Mouse (Mus musculus): Measurements from ENCODE around the gene Zfp385c. TPM values are rescaled to one million over a fixed set of nuclear protein-coding genes. Genes with fewer than 3 reads are reported as not detected.
A peak's percentile ranks its signal among the peaks of the same experiment; 100 is the strongest.

Zfp385c gene
- polyA plus RNA-seq, 2 experiments: not detected

DNA sequence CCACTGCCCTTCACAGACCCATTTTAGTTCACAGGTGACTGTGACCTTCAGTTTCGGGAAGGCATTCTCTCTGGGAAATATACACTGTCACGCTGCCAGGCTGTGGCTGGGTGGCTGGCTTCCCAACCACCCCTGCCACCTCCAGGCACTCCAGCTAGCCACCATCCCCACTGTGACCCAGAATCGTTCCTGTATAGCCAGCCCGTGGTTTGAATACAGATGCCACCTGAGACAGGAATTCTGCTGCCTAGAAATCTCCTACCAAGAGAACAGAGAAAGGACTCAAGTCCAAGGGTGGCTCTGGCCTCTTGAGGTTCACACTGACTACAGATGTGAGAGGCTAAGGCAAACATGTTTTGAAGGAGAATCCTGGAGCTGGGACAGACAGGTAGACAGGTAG lies 26.6 kb upstream of the Zfp385c start:
- H3K36me3 ChIP-seq (replicated peaks; ENCODE audit: control insufficient read depth, insufficient read depth, low read depth): peaks cover 50% of the 10 kb centered on the region
- TF ChIP-seq CTCF (IDR thresholded peaks at IDR 0.05; ENCODE audit: low read depth): no peak
- TF ChIP-seq EP300 (IDR thresholded peaks at IDR 0.05; ENCODE audit: low read depth): no peak
- H3K9ac ChIP-seq (replicated peaks): no peak overlapping the region
- no peak overlapping the region for H3K4me3 ChIP-seq (ENCODE audit: insufficient read depth in 1 of 2, low read depth in 2 of 2, low read length in 2 of 2)
- 88% methylated on average over 4 of the region's 4 CpGs for WGBS (ENCODE audit: insufficient replicate concordance)
- H3K4me2 ChIP-seq (ENCODE audit: low read depth): no peak overlapping the region
- H3K27ac ChIP-seq: no peak overlapping the region
- H3K9me3 ChIP-seq (ENCODE audit: control insufficient read depth, low read length): no peaks in the 10 kb centered on the region
- DNase-seq (ENCODE audit: low read depth in 3 of 3, low spot score in 3 of 3) (no peak), ATAC-seq (ENCODE audit: insufficient read depth) (no peak)
- H3K4me1 ChIP-seq (replicated peaks; ENCODE audit: control insufficient read depth in 2 of 2, insufficient read depth in 2 of 2, low read length in 1 of 2): peaks cover 24 to 37% of the 10 kb centered on the region in 2 experiments
- H3K27me3 ChIP-seq (ENCODE audit: control insufficient read depth, insufficient read depth, low read length): no peaks in the 10 kb centered on the region

DNA sequence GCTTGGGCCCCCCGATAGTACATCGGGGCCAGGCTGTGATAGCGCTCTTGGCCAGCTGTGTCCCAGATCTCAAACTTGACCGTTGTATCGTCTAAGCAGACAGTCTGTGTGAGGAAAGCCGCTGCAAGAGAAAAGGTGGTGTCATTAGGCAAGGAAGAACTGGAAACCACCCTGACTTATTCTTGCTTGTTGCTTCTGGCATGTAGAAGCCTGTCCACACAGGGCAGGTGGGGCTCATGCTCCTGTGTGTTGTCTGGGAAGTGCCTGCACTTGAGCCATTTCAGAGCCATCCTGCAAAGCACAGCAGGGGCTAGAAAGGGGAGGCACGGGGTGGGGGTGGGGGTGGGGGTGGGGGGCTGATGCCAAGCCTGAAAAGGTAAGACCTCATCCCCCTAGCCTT lies 26.2 kb upstream of the Zfp385c start:
- H3K4me3 ChIP-seq (ENCODE audit: insufficient read depth in 1 of 2, low read depth in 2 of 2, low read length in 2 of 2): no peak overlapping the region
- H3K4me2 ChIP-seq (ENCODE audit: low read depth): no peak overlapping the region
- no peak overlapping the region for H3K9ac ChIP-seq (replicated peaks)
- DNase-seq (ENCODE audit: low read depth in 3 of 3, low spot score in 3 of 3) (no peak), ATAC-seq (ENCODE audit: insufficient read depth) (no peak)
- H3K27me3 ChIP-seq (ENCODE audit: control insufficient read depth, insufficient read depth, low read length): no peaks in the 10 kb centered on the region
- WGBS (ENCODE audit: insufficient replicate concordance): 87% methylated on average over 7 of the region's 7 CpGs
- no peak overlapping the region for H3K27ac ChIP-seq
- peaks cover 50% of the 10 kb centered on the region for H3K36me3 ChIP-seq (replicated peaks; ENCODE audit: control insufficient read depth, insufficient read depth, low read depth)
- H3K4me1 ChIP-seq (replicated peaks; ENCODE audit: control insufficient read depth in 2 of 2, insufficient read depth in 2 of 2, low read length in 1 of 2): peaks cover 28 to 40% of the 10 kb centered on the region in 2 experiments
- TF ChIP-seq EP300 (IDR thresholded peaks at IDR 0.05; ENCODE audit: low read depth) (no peak), CTCF (IDR thresholded peaks at IDR 0.05; ENCODE audit: low read depth) (no peak)
- no peaks in the 10 kb centered on the region for H3K9me3 ChIP-seq (ENCODE audit: control insufficient read depth, low read length)

DNA sequence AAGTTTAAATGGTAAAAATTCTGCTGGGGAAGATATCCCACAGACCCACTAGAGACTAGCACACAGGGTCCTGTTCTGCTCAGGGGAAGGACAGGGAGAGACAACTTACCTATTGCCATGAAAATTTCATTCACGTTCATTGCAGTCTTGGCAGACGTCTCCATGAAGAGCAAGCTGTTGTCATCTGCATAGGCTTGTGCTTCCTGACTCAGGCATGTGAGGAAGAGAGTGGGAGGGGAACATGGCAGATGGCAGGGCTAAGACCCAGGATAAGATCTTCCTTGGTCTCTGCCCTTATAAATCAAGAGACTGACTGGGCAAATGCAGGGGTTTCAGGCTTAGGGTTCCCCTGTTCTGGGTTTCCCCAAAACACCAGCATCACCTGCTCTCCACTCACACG lies 24.4 kb upstream of the Zfp385c start:
- H3K4me1 ChIP-seq (replicated peaks; ENCODE audit: control insufficient read depth in 2 of 2, insufficient read depth in 2 of 2, low read length in 1 of 2): peaks cover 23 to 41% of the 10 kb centered on the region in 2 experiments
- H3K4me2 ChIP-seq (ENCODE audit: low read depth): no peak overlapping the region
- whole genome bisulfite sequencing (ENCODE audit: insufficient replicate concordance): 75% methylated on average over 3 of the region's 3 CpGs

DNA sequence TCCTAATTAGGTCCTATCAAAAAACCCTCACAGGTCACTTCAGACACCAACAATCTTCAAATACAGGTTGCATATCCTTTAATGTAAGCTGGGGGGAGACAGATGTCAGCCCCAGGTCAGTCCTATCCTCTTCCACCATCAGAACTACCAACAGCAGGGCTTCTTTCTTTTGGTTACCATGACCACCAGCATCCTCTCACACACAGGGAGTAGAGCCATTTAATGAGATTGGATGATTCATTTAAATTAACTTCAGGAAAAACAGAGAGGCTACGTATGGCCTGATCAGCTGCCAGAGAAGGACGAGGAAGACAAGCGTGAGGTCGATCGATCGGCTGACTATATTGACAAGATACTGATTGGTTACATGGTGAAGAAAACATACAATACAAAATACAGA lies 22.7 kb upstream of the Zfp385c start:
- Histone ChIP-seq H3K4me1 (replicated peaks; ENCODE audit: control insufficient read depth in 2 of 2, insufficient read depth in 2 of 2, low read length in 1 of 2) (peaks cover 25 to 33% of the 10 kb centered on the region in 2 experiments), H3K36me3 (replicated peaks; ENCODE audit: control insufficient read depth, insufficient read depth, low read depth) (peaks cover 49% of the 10 kb centered on the region)
- no peak for ATAC-seq (ENCODE audit: insufficient read depth)

More for the DNA sequence above, 24.4 kb upstream of the Zfp385c start:
- Histone ChIP-seq H3K27me3 (ENCODE audit: control insufficient read depth, insufficient read depth, low read length) (no peaks in the 10 kb centered on the region), H3K27ac (no peak overlapping the region), H3K36me3 (replicated peaks; ENCODE audit: control insufficient read depth, insufficient read depth, low read depth) (peaks cover 50% of the 10 kb centered on the region), H3K4me3 (ENCODE audit: insufficient read depth in 1 of 2, low read depth in 2 of 2, low read length in 2 of 2) (no peak overlapping the region), H3K9ac (replicated peaks) (no peak overlapping the region), H3K9me3 (ENCODE audit: control insufficient read depth, low read length) (no peaks in the 10 kb centered on the region)
- ATAC-seq (ENCODE audit: insufficient read depth) (no peak), DNase-seq (ENCODE audit: low read depth in 3 of 3, low spot score in 3 of 3) (no peak)
- TF ChIP-seq EP300 (IDR thresholded peaks at IDR 0.05; ENCODE audit: low read depth) (no peak), CTCF (IDR thresholded peaks at IDR 0.05; ENCODE audit: low read depth) (no peak)

DNA sequence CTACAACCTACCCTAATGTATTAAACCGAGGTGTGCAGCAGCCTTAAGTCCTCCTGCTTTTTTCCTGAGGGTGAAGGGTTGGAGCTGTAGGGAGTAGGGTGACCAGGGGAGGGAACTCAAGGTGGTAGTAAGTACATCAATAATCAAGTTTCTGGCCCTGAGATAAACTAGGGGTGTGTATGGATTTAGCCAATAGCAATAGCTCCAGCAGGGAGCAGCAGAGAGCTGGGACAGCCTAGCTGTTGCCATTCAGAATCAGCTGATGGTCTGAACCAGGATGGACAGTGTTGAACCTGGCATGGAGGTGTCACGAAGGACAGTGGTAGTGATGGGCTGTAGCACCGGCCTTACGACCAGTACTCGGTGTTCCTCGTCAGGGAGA lies 22.3 kb upstream of the Zfp385c start:
- Histone ChIP-seq H3K4me1 (replicated peaks; ENCODE audit: control insufficient read depth in 2 of 2, insufficient read depth in 2 of 2, low read length in 1 of 2) (peaks cover 25 to 33% of the 10 kb centered on the region in 2 experiments), H3K27me3 (ENCODE audit: control insufficient read depth, insufficient read depth, low read length) (no peaks in the 10 kb centered on the region), H3K4me3 (ENCODE audit: insufficient read depth in 1 of 2, low read depth in 2 of 2, low read length in 2 of 2) (peak overlapping the region; percentile 28 to 50), H3K27ac (peak overlapping the region; percentile 67), H3K4me2 (ENCODE audit: low read depth) (peak overlapping the region; percentile 85), H3K9ac (replicated peaks) (peak overlapping the region; percentile 41), H3K9me3 (ENCODE audit: control insufficient read depth, low read length) (no peaks in the 10 kb centered on the region), H3K36me3 (replicated peaks; ENCODE audit: control insufficient read depth, insufficient read depth, low read depth) (peaks cover 44% of the 10 kb centered on the region)
- WGBS (ENCODE audit: insufficient replicate concordance): 40% methylated on average over 6 of the region's 6 CpGs
- DNase-seq (ENCODE audit: low read depth in 3 of 3, low spot score in 3 of 3) (peak; percentile 69 to 72 (median 71)), ATAC-seq (ENCODE audit: insufficient read depth) (peak; percentile 48)
- TF ChIP-seq EP300 (IDR thresholded peaks at IDR 0.05; ENCODE audit: low read depth) (no peak), CTCF (IDR thresholded peaks at IDR 0.05; ENCODE audit: low read depth) (peak; percentile 96)

More for the DNA sequence above, 22.7 kb upstream of the Zfp385c start:
- H3K4me3 ChIP-seq (ENCODE audit: insufficient read depth in 1 of 2, low read depth in 2 of 2, low read length in 2 of 2): no peak overlapping the region
- H3K27me3 ChIP-seq (ENCODE audit: control insufficient read depth, insufficient read depth, low read length): no peaks in the 10 kb centered on the region
- no peak overlapping the region for H3K27ac ChIP-seq
- H3K4me2 ChIP-seq (ENCODE audit: low read depth): peak overlapping the region; percentile 85; the same call in 1 of the 2 replicates
- no peak for TF ChIP-seq CTCF (IDR thresholded peaks at IDR 0.05; ENCODE audit: low read depth)
- no peak for TF ChIP-seq EP300 (IDR thresholded peaks at IDR 0.05; ENCODE audit: low read depth)
- WGBS (ENCODE audit: insufficient replicate concordance): 91% methylated on average over 6 of the region's 6 CpGs
- H3K9ac ChIP-seq (replicated peaks): no peak overlapping the region
- DNase-seq (ENCODE audit: low read depth in 3 of 3, low spot score in 3 of 3): no peak
- no peaks in the 10 kb centered on the region for H3K9me3 ChIP-seq (ENCODE audit: control insufficient read depth, low read length)

Measured in liver, embryonic 14.5 days (tissue).